Mouse (Mus musculus) hindbrain, embryonic 16.5 days (tissue): ENCODE data around the gene Cyp8b1. TPM values are rescaled to one million over a fixed set of nuclear protein-coding genes. Genes with fewer than 3 reads are reported as not detected.

ENCODE experiments used
- ATAC-seq: fragments of 200-750 bp; cut with Nextera tagmentation; 2 replicates; pipeline ENCODE4 v1.8.0; 2017; ENCODE audit warnings: moderate TSS enrichment, moderate library complexity
- H3K27ac ChIP-seq: fragments of 300-500 bp; sonication (generic); 2 replicates; pipeline ENCODE4 v1.5.1; 2014; ENCODE audit warnings: low read depth, mild to moderate bottlenecking, control low read depth, low read length, moderate library complexity
- H3K27me3 ChIP-seq: fragments of 300-500 bp; sonication (generic); replicated peaks from 2 replicates; pipeline ENCODE4 v1.6.1; 2014; ENCODE audit warnings: low read length; ENCODE audit not compliant: control insufficient read depth, insufficient read depth
- H3K36me3 ChIP-seq: fragments of 300-500 bp; sonication (generic); 2 replicates; pipeline ENCODE4 v1.6.1; 2014; ENCODE audit warnings: mild to moderate bottlenecking, low read length, moderate library complexity, mixed read lengths; ENCODE audit not compliant: control insufficient read depth, insufficient read depth
- H3K4me1 ChIP-seq: fragments of 300-500 bp; sonication (generic); 2 replicates; pipeline ENCODE4 v1.6.1; 2014; ENCODE audit warnings: low read depth, low read length; ENCODE audit not compliant: control insufficient read depth, insufficient read depth
- H3K4me2 ChIP-seq: fragments of 300-500 bp; sonication (generic); 2 replicates; pipeline ENCODE4 v1.6.1; 2014; ENCODE audit warnings: mild to moderate bottlenecking, low read length, control low read depth, moderate library complexity
- H3K4me3 ChIP-seq: fragments of 300-500 bp; sonication (generic); 2 replicates; pipeline ENCODE4 v1.5.1; 2014; ENCODE audit warnings: mild to moderate bottlenecking, low read length, control low read depth, moderate library complexity
- H3K9ac ChIP-seq: fragments of 300-500 bp; sonication (generic); 2 replicates; pipeline ENCODE4 v1.6.1; 2014; ENCODE audit warnings: low read depth, mild to moderate bottlenecking, control low read depth, low read length, moderate library complexity
- H3K9me3 ChIP-seq: fragments of 300-500 bp; sonication (generic); 2 replicates; pipeline ENCODE4 v1.6.1; 2014; ENCODE audit warnings: mild to moderate bottlenecking, low read length, moderate library complexity; ENCODE audit not compliant: control insufficient read depth
- WGBS: fragments of 180-500 bp; shearing (Covaris S2); extraction: QIAGEN DNeasy Blood & Tissue Kit; methylation state at CpG from one replicate; pipeline ENCODE4 v1.1.7; 2014; 5-methylcytosine and 5-hydroxymethylcytosine counted together
- polyA plus RNA-seq: library from polyadenylated mRNA; unstranded; fragments of >200 nt; fragmentation: Nextera tagmentation; extraction: Ambion mirVana; gene quantifications from 2 replicates; pipeline ENCODE4 v1.2.1, GENCODE M21; 2015

Cyp8b1 gene
- polyA plus RNA-seq, 1 experiment from 2014 or later: not detected

DNA sequence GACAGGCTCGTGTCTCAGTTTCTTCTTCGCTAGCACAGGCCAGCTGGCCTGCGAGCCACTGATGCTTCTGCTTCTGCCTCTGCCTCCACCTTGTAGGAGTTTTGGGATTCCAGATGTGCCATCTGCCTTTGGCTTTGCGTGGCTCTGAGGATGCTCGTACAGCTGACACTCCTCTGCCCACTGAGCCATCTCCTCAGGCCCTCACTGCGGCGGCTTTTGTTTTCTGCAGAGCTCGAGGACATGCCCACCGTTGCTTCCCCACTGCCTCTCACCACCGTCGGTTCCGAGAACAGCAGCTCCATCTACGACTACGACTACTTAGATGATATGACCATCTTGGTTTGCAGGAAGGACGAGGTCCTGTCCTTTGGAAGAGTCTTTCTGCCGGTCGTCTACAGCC, 7.8 kb downstream of the Cyp8b1 start:
- H3K4me3 ChIP-seq: no peak overlapping the region
- H3K9ac ChIP-seq: no peak overlapping the region
- ATAC-seq: no peak
- no peaks in the 10 kb centered on the region for H3K36me3 ChIP-seq
- no peaks in the 10 kb centered on the region for H3K9me3 ChIP-seq
- no peaks in the 10 kb centered on the region for H3K27me3 ChIP-seq
- no peak overlapping the region for H3K4me2 ChIP-seq
- WGBS: 92% methylated on average over 17 of the region's 17 CpGs
- H3K27ac ChIP-seq: no peak overlapping the region
- no peaks in the 10 kb centered on the region for H3K4me1 ChIP-seq

DNA sequence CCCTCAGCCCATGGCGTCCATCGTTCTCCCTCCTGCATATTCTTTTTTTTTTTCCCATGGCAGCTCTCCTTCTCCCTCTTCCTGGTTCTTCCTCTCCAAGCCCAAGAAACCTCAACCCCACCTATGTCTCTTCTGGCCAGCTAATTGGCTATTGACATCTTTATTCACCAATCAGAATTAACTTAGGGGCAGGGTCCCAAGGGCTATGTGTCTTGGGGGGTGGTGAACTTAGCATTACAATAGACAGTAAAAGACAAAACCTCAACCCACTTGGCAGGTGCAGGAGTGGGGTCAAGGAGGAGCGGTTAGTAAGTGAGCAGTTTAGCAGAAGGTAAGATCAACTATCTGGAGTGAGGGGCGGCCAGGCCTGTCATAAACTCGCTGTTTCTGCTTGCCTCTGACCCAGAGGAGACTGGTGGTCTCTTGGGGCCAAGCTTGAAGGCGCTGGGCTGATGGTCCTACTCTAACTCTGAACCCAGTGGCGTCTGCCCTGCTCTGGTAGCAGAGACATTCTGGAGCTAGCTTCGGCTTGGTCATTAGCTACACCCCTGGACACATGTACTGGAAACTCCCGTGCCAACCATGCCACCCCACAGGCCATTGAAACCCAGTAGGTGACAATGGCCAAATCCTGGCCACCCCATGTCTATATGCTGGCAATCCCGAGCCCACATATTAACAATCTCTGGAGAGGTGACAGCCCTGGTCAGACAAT, 8.6 kb downstream of the Cyp8b1 start:
- H3K36me3 ChIP-seq: no peaks in the 10 kb centered on the region
- no peak overlapping the region for H3K4me2 ChIP-seq
- no peak overlapping the region for H3K4me3 ChIP-seq
- no peak overlapping the region for H3K9ac ChIP-seq
- WGBS: 70% methylated on average over 10 of the region's 10 CpGs
- H3K9me3 ChIP-seq: no peaks in the 10 kb centered on the region
- H3K27ac ChIP-seq: no peak overlapping the region
- ATAC-seq: no peak
- H3K27me3 ChIP-seq: no peaks in the 10 kb centered on the region
- no peaks in the 10 kb centered on the region for H3K4me1 ChIP-seq

DNA sequence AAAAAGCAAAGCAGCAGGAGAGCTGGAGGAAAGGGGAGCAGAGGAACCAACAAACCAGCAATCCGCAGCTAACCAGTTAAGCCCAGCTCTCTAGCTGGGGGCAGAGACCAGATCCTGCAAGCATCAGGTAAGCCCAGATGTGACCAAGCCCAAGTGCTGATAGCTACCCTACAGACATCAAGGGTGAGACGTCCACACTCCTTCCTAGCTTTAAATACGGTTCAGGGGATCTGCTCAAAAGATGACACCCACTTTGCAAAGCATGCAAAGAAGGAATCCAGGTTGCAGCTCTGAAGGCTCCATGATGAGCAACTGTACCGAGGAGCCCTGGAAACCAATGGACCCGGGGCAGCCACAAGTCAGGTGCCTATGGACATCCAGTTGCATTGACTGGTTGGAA, 9.6 kb downstream of the Cyp8b1 start:
- WGBS: 87% methylated on average over 5 of the region's 5 CpGs
- ATAC-seq: no peak
- H3K4me3 ChIP-seq: no peak overlapping the region

DNA sequence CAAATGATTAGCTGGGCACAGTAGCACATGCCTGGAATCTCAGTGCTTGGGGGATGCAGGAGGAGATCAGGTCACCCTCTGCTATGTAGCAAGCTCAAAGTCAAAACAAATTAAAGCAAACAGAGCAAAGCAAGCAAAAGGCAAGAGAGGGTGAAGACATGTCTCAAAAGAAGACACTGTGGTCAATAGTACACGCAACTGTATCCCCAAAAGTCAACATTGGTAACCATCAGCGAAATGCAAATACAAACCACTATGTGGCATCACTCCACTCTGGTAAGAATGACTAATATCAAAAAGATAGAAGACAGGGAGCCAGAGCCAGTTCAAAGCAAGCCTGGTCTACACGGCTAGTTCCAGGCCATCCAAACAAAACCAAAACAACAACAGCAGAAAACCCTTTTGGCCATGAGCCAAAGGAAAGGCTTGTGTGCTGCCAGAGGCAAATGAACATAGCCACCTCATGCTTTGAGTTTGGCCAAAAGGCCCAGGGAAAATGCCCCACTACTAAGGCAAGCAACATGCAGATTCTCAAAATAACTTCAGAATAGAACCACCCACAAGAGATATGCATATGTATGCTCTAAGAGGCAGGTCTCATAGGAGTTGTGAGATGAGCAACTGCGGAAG, 10.4 kb downstream of the Cyp8b1 start:
- ATAC-seq: no peak
- 84% methylated on average over 4 of the region's 4 CpGs for WGBS
- Histone ChIP-seq H3K9me3 (no peaks in the 10 kb centered on the region), H3K36me3 (no peaks in the 10 kb centered on the region), H3K4me3 (no peak overlapping the region), H3K9ac (no peak overlapping the region), H3K4me1 (no peaks in the 10 kb centered on the region), H3K27ac (no peak overlapping the region), H3K4me2 (no peak overlapping the region), H3K27me3 (no peaks in the 10 kb centered on the region)

More for the DNA sequence above, 9.6 kb downstream of the Cyp8b1 start:
- no peaks in the 10 kb centered on the region for H3K4me1 ChIP-seq
- H3K4me2 ChIP-seq: no peak overlapping the region
- H3K9me3 ChIP-seq: no peaks in the 10 kb centered on the region
- H3K27ac ChIP-seq: no peak overlapping the region
- no peaks in the 10 kb centered on the region for H3K36me3 ChIP-seq
- no peak overlapping the region for H3K9ac ChIP-seq
- H3K27me3 ChIP-seq: no peaks in the 10 kb centered on the region

DNA sequence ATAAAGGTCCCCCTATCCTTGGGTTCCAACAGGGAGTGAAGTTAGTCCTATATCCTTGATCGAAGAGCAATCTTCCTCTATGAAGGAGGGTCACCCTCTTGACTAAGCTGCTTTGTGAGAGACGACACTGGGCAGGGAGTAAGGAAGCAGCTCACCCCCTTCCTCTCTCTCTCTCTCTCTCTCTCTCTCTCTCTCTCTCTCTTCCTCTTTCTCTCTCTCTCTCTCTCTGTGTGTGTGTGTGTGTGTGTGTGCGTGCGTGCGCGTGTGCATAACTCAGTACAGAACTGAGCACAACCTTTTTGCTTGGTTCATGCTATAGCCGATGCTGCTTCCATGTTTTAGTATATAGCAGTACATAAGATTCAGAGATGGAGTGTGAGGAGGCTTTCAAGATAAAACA, 11.2 kb downstream of the Cyp8b1 start:
- Histone ChIP-seq H3K9ac (no peak overlapping the region), H3K27ac (no peak overlapping the region), H3K4me2 (no peak overlapping the region), H3K36me3 (no peaks in the 10 kb centered on the region), H3K9me3 (no peaks in the 10 kb centered on the region), H3K4me1 (no peaks in the 10 kb centered on the region), H3K27me3 (no peaks in the 10 kb centered on the region), H3K4me3 (no peak overlapping the region)
- 96% methylated on average over 7 of the region's 7 CpGs for WGBS
- ATAC-seq: no peak

DNA sequence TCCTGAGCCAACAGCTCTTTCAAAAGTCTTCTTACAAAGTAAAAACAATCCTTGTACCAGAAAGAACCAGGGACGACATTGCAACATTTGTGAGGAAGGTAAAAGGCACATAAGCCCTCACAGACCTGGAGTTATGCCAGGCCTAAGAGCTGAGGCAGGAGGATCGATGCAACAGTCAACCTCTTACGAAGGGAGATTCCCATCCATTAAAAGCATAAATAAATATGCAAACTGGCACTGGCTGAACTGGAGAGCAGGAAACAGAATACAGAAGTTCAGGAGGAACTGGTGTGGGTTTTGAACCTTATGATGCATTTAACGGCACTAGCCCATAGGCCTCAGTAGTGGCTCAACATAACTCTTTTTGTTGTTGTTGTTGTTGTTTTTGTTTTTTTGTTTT, 11.8 kb downstream of the Cyp8b1 start:
- H3K9ac ChIP-seq: no peak overlapping the region
- no peak for ATAC-seq

DNA sequence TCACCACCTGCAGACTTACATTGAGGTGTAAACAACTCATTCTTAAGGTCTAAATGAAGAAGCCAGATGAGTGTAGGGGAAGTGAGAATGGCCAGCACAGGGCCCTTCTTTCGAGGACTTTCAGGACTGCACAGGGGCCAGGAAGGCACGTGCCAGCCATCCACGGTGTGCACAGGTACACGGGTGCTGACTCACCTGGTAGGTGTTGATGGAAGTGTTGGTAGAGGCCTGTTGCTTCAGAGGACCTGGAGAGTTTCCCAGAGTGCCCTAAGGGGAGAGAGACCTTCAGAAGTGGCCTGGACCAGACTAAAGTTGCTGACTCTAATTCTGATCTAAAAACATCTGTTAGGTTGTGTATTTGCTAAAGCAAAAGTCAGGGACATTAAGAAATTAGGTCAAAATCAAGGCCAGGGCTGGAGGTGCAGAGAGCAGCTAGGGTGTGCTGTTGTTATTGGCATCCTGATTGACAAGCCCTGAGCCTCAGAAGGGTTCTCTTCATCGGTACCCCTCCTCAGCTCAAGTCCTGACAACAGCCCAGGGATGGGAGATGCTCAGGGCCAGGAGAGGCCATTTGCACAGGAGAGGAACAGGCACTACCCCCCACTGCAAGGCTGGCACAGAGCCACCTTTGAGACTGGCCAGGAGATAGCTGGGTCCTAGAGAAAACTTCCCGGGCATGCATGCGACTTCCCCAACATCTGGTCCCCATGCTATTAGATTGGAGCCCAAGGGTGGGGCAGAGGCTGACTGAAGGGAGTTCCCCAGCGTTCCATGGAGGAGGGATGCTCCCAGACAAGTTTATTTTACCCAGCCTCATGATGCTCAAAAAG, 12.4 kb downstream of the Cyp8b1 start:
- ATAC-seq: no peak
- no peak overlapping the region for H3K4me3 ChIP-seq
- H3K9ac ChIP-seq: no peak overlapping the region
- no peak overlapping the region for H3K4me2 ChIP-seq
- no peaks in the 10 kb centered on the region for H3K4me1 ChIP-seq
- H3K36me3 ChIP-seq: no peaks in the 10 kb centered on the region
- 73% methylated on average over 8 of the region's 8 CpGs for WGBS
- H3K9me3 ChIP-seq: no peaks in the 10 kb centered on the region
- H3K27me3 ChIP-seq: no peaks in the 10 kb centered on the region
- H3K27ac ChIP-seq: no peak overlapping the region

More for the DNA sequence above, 11.8 kb downstream of the Cyp8b1 start:
- H3K9me3 ChIP-seq: no peaks in the 10 kb centered on the region
- no peaks in the 10 kb centered on the region for H3K27me3 ChIP-seq
- no peaks in the 10 kb centered on the region for H3K4me1 ChIP-seq
- no peak overlapping the region for H3K4me2 ChIP-seq
- H3K27ac ChIP-seq: no peak overlapping the region
- no peak overlapping the region for H3K4me3 ChIP-seq
- 81% methylated on average over 4 of the region's 4 CpGs for WGBS
- H3K36me3 ChIP-seq: no peaks in the 10 kb centered on the region

DNA sequence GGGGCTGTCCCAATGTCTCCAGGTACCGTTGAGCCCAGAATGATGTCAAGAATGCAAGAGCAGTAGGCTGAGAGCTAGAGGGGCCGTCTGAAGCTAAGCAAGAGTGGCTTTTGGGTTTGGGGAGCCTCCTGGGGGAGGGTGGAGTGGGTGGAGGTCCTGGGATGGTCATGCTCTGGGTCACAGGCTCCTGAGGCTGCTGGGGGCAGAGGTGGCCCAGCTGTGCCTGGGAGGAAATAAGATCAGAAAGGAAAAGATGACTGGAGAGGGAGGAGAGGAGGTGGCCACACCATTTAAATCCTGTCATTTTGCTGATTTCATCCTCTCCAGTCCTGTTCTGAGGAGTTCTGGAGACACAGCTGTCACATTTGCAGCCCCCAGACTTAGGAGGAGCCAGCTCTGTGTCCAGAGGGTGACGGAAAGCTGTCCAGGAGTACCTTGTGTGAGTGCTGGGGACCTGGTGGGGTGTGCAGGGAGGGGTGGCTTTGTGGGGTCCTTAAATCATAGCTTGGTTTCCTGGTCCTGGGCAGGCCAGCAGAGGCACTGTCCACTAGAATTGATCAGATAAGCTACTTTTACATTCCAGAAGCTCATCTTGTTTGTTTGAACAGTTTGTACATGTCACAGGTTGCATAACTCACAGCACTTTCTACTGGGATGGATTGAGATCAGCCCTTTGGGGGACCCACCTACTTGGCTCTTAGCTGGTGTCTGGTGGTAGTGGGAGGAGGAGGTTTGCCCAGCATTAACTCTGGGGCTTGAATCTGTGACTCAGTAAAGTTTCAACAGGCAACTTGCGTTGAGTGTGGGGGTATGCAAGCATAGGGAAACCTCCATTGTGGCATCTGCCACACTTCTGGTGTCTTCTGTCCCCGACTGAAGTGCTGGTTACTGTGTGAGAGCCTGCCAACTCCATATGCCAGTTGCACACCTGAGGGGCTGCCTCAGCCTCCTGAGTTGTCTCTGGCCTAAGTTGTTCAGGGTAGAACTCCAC, 14.1 kb downstream of the Cyp8b1 start:
- no peaks in the 10 kb centered on the region for H3K9me3 ChIP-seq
- no peaks in the 10 kb centered on the region for H3K27me3 ChIP-seq
- H3K4me3 ChIP-seq: no peak overlapping the region
- no peak overlapping the region for H3K27ac ChIP-seq
- no peaks in the 10 kb centered on the region for H3K4me1 ChIP-seq
- H3K36me3 ChIP-seq: no peaks in the 10 kb centered on the region
- no peak overlapping the region for H3K9ac ChIP-seq
- ATAC-seq: no peak
- no peak overlapping the region for H3K4me2 ChIP-seq
- WGBS: 77% methylated on average over 5 of the region's 5 CpGs
